Comparison of ENCODE assay signal across 19 mouse cellular contexts in genomic region chr5:10592392-10592791, GRCm38 (mm10).
DNase-seq lines count a peak whose midpoint lies in the region; ATAC-seq lines count a peak whose summit lies in the region.
"Had no signal": no experiment of that assay in that cellular context is flagged by ENCODE, and none has a peak within 500 bp of the region (broad histone marks: within the 10 kb centered on the region; RNA-seq: fewer than 3 reads in every experiment).

No protein-coding gene starts in this region.

- no peaks in the 10 kb centered on the region for H3K36me3 ChIP-seq in forebrain, embryonic 11.5 days (ENCODE audit: control insufficient read depth, insufficient read depth, low read length)
- H3K36me3 ChIP-seq in forebrain, embryonic 10.5 days (replicated peaks), result no peaks in the 10 kb centered on the region
- H3K36me3 ChIP-seq in hindbrain, embryonic 14.5 days (replicated peaks; ENCODE audit: control insufficient read depth, insufficient read depth), result no peaks in the 10 kb centered on the region
- H3K36me3 ChIP-seq in neural tube, embryonic 15.5 days, result no peaks in the 10 kb centered on the region
- H3K36me3 ChIP-seq: kidney, embryonic 15.5 days; limb, embryonic 12.5 days had no signal

- H3K4me3 ChIP-seq in forebrain, embryonic 11.5 days (ENCODE audit: low read depth, low read length), result no peak overlapping the region
- no peak overlapping the region for H3K4me3 ChIP-seq in forebrain, embryonic 10.5 days
- H3K4me3 ChIP-seq in hindbrain, embryonic 14.5 days (replicated peaks; ENCODE audit: low read length), result no peak overlapping the region
- H3K4me3 ChIP-seq in neural tube, embryonic 15.5 days (replicated peaks), result no peak overlapping the region
- H3K4me3 ChIP-seq: kidney, embryonic 15.5 days; layer of hippocampus, adult 2 months; limb, embryonic 12.5 days; myocyte had no signal

- ATAC-seq in forebrain, embryonic 11.5 days (replicated peaks; ENCODE audit: low FRiP score), result peak; percentile 90
- ATAC-seq in hindbrain, embryonic 14.5 days (ENCODE audit: low FRiP score), result 0 out of 2 replicates have a peak, but pooled peaks have one; percentile 62
- ATAC-seq in neural tube, embryonic 15.5 days (ENCODE audit: low FRiP score), result 0 out of 2 replicates have a peak, but pooled peaks have one; percentile 53
- ATAC-seq: intestine, embryonic 16.5 days had no signal

- no peaks in the 10 kb centered on the region for H3K4me1 ChIP-seq in forebrain, embryonic 11.5 days (replicated peaks; ENCODE audit: control insufficient read depth, insufficient read depth, low read length)
- H3K4me1 ChIP-seq in forebrain, embryonic 10.5 days, result no peaks in the 10 kb centered on the region
- H3K4me1 ChIP-seq in hindbrain, embryonic 14.5 days (replicated peaks; ENCODE audit: control insufficient read depth, insufficient read depth, low read length), result no peaks in the 10 kb centered on the region
- no peaks in the 10 kb centered on the region for H3K4me1 ChIP-seq in neural tube, embryonic 15.5 days
- H3K4me1 ChIP-seq: kidney, embryonic 15.5 days; limb, embryonic 12.5 days had no signal

- no peak for DNase-seq in forebrain, embryonic 11.5 days (ENCODE audit: low spot score)
- DNase-seq in forebrain, embryonic 10.5 days (ENCODE audit: extremely low spot score, low spot score), result no peak
- DNase-seq in retina, postnatal 1 day, result peak; percentile 0
- no peak for DNase-seq in retina, embryonic 14.5 days (ENCODE audit: low spot score)
- peak; percentile 30 for DNase-seq in hindbrain, embryonic 14.5 days (ENCODE audit: low spot score)
- no peak for DNase-seq in B cell, adult 2 months
- no peak for DNase-seq in adrenal gland, adult 2 months
- DNase-seq: adrenal gland, postnatal 25 days; cerebellum, adult 8-10 months; gastrocnemius, postnatal 36 days; heart, postnatal 14 days; lung, postnatal 10 days; right cerebral cortex, postnatal 14 days had no signal

- no peaks in the 10 kb centered on the region for H3K27me3 ChIP-seq in forebrain, embryonic 11.5 days (ENCODE audit: control insufficient read depth, insufficient read depth, low read length)
- H3K27me3 ChIP-seq in forebrain, embryonic 10.5 days (ENCODE audit: poor library complexity, severe bottlenecking), result peaks cover 4% of the 10 kb centered on the region; the same call in 1 of the 2 replicates
- H3K27me3 ChIP-seq in hindbrain, embryonic 14.5 days (ENCODE audit: control insufficient read depth, insufficient read depth, low read length), result no peaks in the 10 kb centered on the region
- no peaks in the 10 kb centered on the region for H3K27me3 ChIP-seq in neural tube, embryonic 15.5 days (replicated peaks)
- H3K27me3 ChIP-seq: kidney, embryonic 15.5 days; limb, embryonic 12.5 days had no signal

- no peak overlapping the region for H3K9ac ChIP-seq in forebrain, embryonic 11.5 days (ENCODE audit: low read length)
- H3K9ac ChIP-seq in hindbrain, embryonic 14.5 days, result no peak overlapping the region
- H3K9ac ChIP-seq in neural tube, embryonic 15.5 days (replicated peaks), result no peak overlapping the region
- H3K9ac ChIP-seq: kidney, embryonic 15.5 days; limb, embryonic 12.5 days had no signal

- H3K9me3 ChIP-seq in forebrain, embryonic 11.5 days (ENCODE audit: control insufficient read depth, low read length), result no peaks in the 10 kb centered on the region
- H3K9me3 ChIP-seq in forebrain, embryonic 10.5 days, result no peaks in the 10 kb centered on the region
- no peaks in the 10 kb centered on the region for H3K9me3 ChIP-seq in hindbrain, embryonic 14.5 days (ENCODE audit: control insufficient read depth, low read length)
- H3K9me3 ChIP-seq in neural tube, embryonic 15.5 days (replicated peaks), result no peaks in the 10 kb centered on the region
- H3K9me3 ChIP-seq: kidney, embryonic 15.5 days; limb, embryonic 12.5 days had no signal

- WGBS in forebrain, embryonic 11.5 days, result 8% methylated on average over 1 of the region's 1 CpGs
- 24% methylated on average over 1 of the region's 1 CpGs for WGBS in forebrain, embryonic 10.5 days
- 49% methylated on average over 1 of the region's 1 CpGs for WGBS in hindbrain, embryonic 14.5 days
- 29% methylated on average over 1 of the region's 1 CpGs for WGBS in neural tube, embryonic 15.5 days

- no peak overlapping the region for H3K27ac ChIP-seq in forebrain, embryonic 11.5 days (ENCODE audit: low read depth, low read length)
- H3K27ac ChIP-seq in forebrain, embryonic 10.5 days, result no peak overlapping the region
- H3K27ac ChIP-seq in hindbrain, embryonic 14.5 days, result no peak overlapping the region
- H3K27ac ChIP-seq in neural tube, embryonic 15.5 days (replicated peaks), result no peak overlapping the region
- H3K27ac ChIP-seq: kidney, embryonic 15.5 days; layer of hippocampus, adult 2 months; limb, embryonic 12.5 days had no signal

- H3K4me2 ChIP-seq in forebrain, embryonic 11.5 days (ENCODE audit: low read depth, low read length, severe bottlenecking), result no peak overlapping the region
- no peak overlapping the region for H3K4me2 ChIP-seq in hindbrain, embryonic 14.5 days (replicated peaks)
- H3K4me2 ChIP-seq in neural tube, embryonic 15.5 days, result no peak overlapping the region
- H3K4me2 ChIP-seq: kidney, embryonic 15.5 days; limb, embryonic 12.5 days had no signal

Comparison
In these comparisons a context has a peak if more than half of its experiments do, and no peak if none do; other contexts are left out.
1. DNase-seq: peak in retina, postnatal 1 day (single experiment) and hindbrain, embryonic 14.5 days (single experiment); none in forebrain, embryonic 11.5 days (single experiment), forebrain, embryonic 10.5 days (single experiment), retina, embryonic 14.5 days (single experiment), B cell, adult 2 months (0 of 2) and adrenal gland, adult 2 months (single experiment).
2. Peak in every context shown above with its lines, with median percentiles within 50 percentile points of each other: ATAC-seq.